Mouse (Mus musculus) ovary, postnatal 36 days (tissue): ENCODE results near the gene Gm1123.

Source experiments
- DNase-seq: peaks from one replicate; pipeline ENCODE4 v3.0.0; 2022; ENCODE audit warnings: low spot score, mixed read lengths

The Gm1123 gene

DNA sequence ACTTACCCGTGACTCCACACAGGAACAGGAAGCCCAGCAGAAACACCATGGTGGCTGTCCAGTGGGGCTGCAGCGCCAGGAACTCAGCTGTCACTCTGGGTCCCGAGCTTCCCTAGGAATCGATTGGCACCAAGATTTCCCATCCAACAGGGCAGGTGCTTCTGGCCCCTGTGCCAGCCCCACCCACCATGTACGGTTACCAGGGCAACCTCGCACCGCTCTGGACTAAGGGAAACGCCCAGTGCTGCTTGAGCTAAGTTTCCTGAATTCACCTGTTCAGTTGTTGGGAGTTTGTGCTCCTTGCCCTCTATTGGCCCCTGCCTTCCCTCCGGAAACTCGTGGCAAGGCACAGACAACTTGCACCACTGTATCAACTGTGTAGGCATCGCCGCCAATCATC, at the start of gene Gm1123:
Gene Gm1123, minus strand, starts transcription at position 141 of the 400 bp plus-strand sequence.
- DNase-seq: no peak

- DNase-seq: no peak
Measured at GRCm38 (mm10) chr9:99081718-99082117, 46.2 kb upstream of the Gm1123 start.

DNA sequence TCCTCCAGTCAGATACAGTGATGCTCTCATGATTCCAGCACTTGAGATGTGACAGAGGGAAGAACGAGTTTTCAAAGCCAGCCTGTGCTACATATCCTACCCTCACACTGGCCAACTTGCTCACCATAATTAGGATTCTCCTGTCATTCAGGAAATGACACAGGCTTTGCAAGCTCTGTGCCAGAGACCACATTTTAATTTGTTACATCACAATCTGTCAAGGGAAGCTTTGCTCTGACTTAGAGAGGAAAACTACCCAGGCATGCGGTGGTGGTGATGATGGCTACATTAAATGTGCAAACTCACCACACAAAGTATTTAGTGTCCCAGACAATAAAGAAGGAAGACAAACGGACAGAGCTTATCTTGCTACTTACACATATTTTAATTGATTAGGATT, 45.8 kb upstream of the Gm1123 start:
- no peak for DNase-seq

DNA sequence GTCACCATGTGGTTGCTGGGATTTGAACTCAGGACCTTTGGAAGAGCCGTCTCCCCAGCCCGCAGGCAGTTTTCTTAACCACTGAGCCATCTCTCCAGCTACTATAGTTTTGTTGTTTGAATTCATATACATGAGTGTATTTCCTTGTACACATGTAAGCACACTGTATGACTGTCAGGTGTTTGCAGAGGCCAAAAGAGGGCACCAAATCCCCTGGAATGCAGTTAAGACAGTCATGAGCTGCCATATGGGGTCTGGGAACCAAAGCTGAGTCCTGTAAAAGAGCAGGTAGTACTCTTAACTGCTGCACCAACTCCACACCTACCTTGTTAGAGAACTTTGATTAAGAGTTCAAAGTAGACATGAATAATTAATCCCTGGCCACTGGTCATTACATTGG, 45.1 kb upstream of the Gm1123 start:
- DNase-seq: no peak

DNA sequence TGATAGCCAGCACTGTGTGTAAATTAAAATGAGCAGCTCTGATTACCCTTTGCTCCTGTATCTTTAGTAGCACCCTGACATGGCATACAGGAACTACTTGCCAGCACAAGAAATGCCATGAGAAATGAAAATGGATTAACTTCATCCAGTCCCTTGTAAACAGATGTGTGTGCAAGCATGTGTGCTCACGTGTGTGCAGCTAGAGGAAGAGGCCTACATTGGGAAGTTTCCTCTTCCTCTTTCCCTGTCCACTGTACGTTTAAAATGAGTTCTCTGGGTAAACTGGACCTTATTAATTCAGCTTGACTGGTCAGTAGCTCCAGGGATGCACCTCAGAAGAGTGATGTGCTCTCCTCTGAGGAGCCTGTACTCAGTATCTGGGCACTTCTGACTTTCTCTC, 38.9 kb upstream of the Gm1123 start:
- DNase-seq: no peak

- DNase-seq: no peak
Measured at GRCm38 (mm10) chr9:99072538-99072937, 37.0 kb upstream of the Gm1123 start.

- no peak for DNase-seq
Measured at GRCm38 (mm10) chr9:99065311-99065710, 29.8 kb upstream of the Gm1123 start.

GRCm38 (mm10) chr9:99064216-99064615, 28.7 kb upstream of the Gm1123 start:
- no peak for DNase-seq

DNA sequence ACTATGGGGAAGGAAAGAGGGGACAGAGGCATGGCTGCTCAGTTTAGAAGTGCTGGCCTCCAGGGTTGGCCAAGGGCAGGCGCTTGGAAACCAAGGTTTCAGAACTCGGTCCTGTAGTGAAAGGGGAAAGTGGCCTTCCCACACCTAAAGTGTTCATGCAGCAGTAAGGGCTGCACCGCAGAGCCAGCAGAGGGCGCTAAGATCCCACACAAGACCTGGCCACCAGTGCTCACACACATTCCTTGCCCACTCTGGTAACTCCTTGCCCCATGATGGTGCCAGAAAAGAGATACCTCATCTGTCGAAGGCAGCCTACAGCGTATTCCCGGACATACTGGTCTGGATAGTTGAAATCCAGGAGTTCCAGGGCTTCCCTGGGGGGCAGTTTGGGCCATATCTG, 27.0 kb upstream of the Gm1123 start:
- DNase-seq: peak; percentile 77

GRCm38 (mm10) chr9:99057751-99058150, 22.2 kb upstream of the Gm1123 start:
- no peak for DNase-seq

DNA sequence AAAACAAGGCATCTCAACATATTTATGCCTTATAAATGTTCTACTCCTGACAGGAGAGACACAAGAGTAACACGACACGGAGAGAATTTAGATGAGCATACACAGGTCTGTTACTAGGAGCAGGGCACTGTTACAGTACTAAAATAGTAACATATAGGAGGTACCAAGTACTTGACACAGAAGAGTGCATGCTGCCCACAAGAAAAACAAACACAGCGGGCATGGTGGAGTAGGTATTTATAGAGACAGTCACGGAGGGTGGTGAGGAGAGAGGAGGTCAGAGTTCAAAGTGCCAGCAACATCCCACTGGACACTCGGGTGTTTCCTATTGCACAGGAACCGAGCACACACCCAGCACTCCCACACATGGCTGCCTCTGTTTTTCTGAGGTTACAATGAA, 14.2 kb upstream of the Gm1123 start:
- DNase-seq: no peak

DNA sequence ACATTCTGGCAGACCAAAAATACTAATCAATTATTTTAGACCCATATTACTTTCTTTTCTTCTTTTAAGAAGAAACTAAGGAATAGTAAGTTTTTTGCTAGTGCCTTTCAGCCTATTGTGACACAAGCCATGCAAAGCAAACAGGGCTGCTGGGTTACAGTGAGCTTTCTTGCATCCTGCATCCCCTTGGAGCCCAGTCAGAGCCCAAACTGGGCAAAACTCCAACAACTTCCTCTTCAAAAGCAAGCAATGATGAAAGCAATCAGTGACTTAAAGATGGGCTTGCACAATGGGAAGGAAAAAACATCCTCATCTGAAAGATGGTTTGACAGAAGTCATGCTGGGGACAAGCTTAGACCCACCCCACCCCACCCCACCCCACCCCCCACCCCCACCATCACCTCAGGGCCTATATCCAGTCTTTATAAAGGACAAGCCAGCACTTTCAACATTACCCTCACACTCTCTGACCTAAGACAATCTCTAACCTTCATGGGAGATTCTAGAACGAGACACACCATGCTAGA, 13.3 kb upstream of the Gm1123 start:
- no peak for DNase-seq

DNA sequence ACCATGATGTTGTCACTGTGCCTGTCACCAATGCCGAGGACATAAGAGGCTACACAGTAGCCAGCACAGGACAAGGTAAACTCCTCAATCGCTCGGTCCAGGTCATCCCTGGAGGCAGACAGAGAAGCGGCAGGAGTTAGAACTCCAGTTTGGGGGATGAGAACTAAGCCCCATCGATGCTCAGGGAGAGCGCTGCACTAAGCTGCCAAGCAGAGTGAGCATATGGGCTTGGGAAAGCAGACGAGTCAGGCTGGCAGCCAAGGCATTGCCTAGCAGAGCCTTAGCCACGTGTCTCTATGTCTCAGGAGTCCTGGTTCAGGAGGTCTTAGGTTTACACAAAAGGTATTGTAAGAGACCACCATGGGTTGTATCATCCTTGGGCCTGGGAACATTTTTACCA, 9.2 kb upstream of the Gm1123 start:
- no peak for DNase-seq

DNA sequence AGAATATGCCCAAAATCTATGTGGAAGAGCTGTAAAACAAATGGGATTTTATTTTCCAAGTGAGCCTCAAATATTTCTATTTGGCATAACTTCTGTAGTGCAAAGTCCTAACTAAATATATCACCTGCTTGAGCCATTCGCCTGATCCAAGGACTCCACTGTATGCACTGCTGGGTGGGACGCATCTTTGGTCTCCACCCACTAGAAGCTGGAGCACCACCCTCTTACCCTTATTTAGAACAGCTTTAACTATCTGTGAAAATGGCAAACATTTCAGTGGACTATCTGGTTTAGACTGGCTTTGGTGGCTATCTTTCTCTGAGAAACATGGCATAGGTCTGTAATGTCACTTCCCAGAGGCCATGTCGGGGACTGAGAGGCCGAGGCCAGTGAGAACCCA, 7.1 kb upstream of the Gm1123 start:
- DNase-seq: no peak

- no peak for DNase-seq
Measured at GRCm38 (mm10) chr9:99041994-99042393, 6.5 kb upstream of the Gm1123 start.

- no peak for DNase-seq
Measured at GRCm38 (mm10) chr9:99034111-99034510, 1.4 kb downstream of the Gm1123 start.

DNA sequence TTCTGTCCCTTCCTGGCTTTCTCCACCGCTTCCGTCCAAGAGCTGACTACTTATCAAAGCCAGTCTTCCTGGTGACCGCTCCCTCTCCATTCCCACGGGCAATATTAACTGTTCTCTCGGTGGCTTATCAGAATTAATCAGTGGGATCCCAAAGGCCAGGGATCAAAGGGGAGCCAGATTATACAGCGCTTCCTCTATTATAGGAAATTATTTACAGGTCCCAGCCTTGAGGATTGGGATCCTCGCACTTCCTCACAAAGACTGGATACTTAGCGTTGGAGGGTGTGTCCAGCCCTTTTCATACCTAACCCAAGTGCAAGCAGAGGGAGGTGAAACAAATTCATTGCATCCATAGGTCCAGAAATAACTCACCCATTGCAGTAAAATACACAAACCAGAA, 3.5 kb downstream of the Gm1123 start:
- no peak for DNase-seq

- no peak for DNase-seq
Measured at GRCm38 (mm10) chr9:99021751-99022150, 13.8 kb downstream of the Gm1123 start.

GRCm38 (mm10) chr9:99021166-99021565, 14.3 kb downstream of the Gm1123 start:
- DNase-seq: no peak

- DNase-seq: no peak
Measured at GRCm38 (mm10) chr9:99017679-99018078, 17.8 kb downstream of the Gm1123 start.

- no peak for DNase-seq
Measured at GRCm38 (mm10) chr9:99016759-99017158, 18.8 kb downstream of the Gm1123 start.

GRCm38 (mm10) chr9:99016301-99016700, 19.2 kb downstream of the Gm1123 start:
- DNase-seq: no peak

DNA sequence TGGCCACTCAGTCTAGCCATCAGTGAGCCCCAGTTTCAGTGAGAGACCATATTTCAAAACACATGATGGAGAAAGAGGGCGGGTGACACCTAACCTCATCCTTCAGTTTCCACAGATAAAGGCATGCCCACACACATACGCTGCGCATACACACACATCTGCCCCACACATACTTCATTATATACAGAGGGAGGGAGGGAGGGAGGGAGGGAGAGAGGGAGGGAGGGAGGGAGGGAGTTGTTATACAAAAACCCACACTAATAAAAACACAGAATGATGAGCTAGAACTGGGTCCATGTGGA, 25.7 kb downstream of the Gm1123 start:
- no peak for DNase-seq

GRCm38 (mm10) chr9:99009069-99009897, 26.2 kb downstream of the Gm1123 start:
- no peak for DNase-seq
